Mouse (Mus musculus): ENCODE data around the gene Cacna1h.

Cacna1h gene

DNA sequence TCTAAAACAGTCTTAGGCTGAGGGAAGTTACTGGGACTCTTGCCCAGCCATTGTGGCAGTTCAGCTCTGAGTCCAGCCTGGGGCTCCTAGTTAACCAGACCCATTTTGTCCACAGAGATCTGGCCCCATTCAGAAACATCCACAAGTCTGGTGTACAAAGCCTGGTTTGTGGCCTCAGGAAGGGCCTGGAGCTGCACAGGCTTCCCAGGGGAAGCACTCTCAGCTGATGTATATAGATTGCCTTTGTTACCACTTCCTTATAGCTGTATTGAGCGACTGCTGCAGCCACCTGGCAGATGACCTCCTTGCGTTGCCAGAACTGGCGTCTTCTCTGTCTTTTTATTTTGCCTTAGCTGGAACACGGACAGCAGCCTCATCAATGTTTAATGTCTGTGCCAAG lies 11.5 kb upstream of the Cacna1h start:
- DNase-seq = no peak

GRCm38 (mm10) chr17:25442889-25443288 lies 9.3 kb upstream of the Cacna1h start:
- DNase-seq = no peak

- DNase-seq = no peak
Observed at GRCm38 (mm10) chr17:25441417-25441816, 7.8 kb upstream of the Cacna1h start.

GRCm38 (mm10) chr17:25433223-25433616 lies 363 bp downstream of the Cacna1h start:
- DNase-seq = no peak

DNA sequence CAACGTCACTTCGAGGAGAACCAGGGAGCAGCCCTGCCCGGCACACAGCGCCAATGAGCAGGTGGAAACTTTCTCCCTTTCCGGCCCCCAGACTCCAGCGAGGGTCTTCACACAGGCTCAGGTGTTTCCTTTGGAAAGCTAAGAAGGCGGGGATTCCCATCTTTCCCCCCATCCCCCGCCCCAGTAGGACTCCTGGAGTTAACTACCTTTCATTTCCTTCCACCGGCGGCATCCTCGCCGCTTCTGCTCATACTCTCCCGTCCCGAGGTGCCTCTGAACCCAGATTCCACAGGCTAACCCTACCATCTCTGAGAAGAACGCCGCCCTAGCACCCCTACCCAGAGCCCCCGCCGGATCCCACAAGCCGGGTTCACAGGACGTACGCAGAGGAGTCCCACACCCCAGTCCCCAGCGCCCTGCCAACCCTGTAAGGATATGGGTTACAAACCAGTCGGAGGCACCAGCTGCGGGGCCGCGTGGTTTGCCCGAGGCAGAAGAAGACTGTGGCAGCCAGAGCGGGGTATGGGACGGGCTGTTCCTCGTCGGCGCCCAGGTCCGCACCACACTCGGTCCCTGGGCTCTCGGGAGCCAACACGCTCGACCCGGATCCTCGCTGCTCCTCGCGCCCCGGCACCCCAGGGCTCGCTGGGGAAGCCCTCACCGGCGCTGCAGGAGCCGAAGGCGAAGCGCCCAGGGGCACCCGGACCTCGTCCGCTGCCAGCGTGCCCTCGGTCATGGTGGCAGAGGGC lies 976 bp downstream of the Cacna1h start:
- DNase-seq = peak; percentile 19

- no peak for DNase-seq
Observed at GRCm38 (mm10) chr17:25430534-25430933, 3.0 kb downstream of the Cacna1h start.

- DNase-seq = no peak
Observed at GRCm38 (mm10) chr17:25429886-25430285, 3.7 kb downstream of the Cacna1h start.

GRCm38 (mm10) chr17:25429240-25429639 lies 4.3 kb downstream of the Cacna1h start:
- DNase-seq = no peak

DNA sequence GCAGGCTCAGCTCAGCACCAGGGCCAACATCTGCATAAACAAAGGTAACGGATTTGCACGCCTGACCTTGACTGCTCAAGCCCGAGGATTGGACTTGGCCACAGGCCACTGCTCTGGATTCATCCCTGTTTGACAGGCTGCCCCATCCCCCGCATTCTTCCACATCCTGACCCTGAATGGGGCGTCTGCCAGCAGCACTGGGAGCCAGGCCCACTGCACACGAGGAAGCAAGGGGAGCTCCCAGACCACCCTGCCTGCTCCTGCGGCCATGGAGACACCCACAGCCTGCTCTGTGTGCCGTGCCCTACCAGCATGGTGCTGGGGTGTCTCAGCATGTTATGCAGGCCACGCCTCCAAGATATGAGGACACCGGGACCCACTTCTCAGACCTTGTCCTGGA lies 6.1 kb downstream of the Cacna1h start:
- peak; percentile 71 for DNase-seq

- DNase-seq = no peak
Observed at GRCm38 (mm10) chr17:25425996-25426395, 7.6 kb downstream of the Cacna1h start.

GRCm38 (mm10) chr17:25424526-25425080 lies 9.0 kb downstream of the Cacna1h start:
- no peak for DNase-seq

DNA sequence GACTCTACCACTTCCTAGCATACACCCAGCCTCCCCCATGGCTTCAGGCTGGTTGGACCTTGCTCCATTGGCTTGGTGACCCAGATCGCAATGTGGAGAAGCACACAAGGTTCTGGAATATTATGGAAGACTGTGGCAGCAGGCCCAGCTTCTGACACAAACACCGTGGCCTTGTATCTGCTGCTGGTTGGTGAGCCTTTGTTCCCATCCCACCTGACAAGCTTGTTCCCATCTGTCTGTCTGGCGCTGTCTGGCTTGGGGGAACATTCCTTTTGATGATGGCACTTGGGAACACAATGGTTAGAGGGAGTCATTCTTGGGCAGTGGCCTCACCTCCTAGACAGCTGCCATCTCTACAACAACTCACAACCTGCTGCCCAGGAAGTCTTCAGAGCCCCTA lies 12.6 kb downstream of the Cacna1h start:
- no peak for DNase-seq

DNA sequence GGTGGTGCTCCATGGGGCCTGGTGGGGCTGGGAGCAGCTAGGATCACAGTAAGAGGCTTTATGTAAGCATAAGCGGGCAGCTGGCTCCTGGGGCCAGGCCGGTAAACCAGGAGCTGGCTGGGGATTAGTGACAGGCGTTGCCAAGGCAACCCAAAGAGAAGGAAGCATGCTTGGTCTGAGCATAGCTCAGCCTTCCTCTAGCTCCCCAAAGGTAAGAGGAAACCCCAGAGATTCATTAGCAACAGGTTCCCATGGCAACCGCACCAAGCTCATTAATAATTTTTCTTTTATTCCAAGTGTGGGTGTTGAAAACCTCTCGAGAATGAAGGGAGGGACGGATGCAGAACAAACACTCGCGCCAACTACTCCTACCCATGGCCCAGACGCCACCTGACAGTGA lies 14.7 kb downstream of the Cacna1h start:
- DNase-seq = no peak

- DNase-seq = no peak
Observed at GRCm38 (mm10) chr17:25417990-25418389, 15.6 kb downstream of the Cacna1h start.

DNA sequence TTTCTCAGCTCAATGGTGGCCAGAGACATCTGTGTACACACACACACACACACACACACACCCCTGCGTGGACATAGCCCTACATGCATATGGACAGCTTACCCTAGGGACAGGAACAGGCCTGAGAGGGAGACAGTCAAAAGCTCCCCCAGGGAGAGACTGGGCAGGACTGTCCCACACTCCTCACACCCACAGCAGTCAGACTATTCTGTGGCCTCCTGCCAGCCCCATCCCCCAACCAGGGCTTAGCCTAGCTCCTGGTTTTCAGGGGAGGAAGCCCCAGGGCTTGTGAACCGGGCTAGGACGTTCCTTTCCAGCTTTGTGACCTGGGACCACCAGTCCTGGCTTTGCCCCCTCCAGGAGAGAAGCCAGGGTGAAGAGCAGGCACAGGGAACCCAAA lies 17.4 kb downstream of the Cacna1h start:
- DNase-seq = peak; percentile 50

GRCm38 (mm10) chr17:25415421-25415913 lies 18.1 kb downstream of the Cacna1h start:
- no peak for DNase-seq

GRCm38 (mm10) chr17:25414917-25415316 lies 18.7 kb downstream of the Cacna1h start:
- no peak for DNase-seq

DNA sequence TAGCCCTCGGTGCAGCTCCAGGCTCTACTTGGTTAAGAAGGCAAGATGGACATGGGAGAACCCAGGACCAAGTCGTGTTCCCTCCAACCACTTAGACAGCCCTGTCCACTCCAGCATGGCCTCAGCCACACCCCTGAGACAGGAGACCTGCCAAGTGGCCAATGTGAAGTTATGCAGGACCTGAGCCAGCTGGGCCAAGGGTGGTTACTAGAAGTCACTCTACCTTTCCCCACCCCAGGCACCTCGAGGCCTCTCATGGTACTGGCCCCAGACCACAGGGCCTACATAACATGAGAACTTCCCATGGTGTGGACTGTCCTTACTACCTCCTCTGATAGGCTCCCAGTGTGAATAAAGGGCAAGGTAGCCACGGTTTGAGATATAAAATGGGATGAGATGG lies 19.4 kb downstream of the Cacna1h start:
- no peak for DNase-seq

- DNase-seq = no peak
Observed at GRCm38 (mm10) chr17:25411251-25411650, 22.3 kb downstream of the Cacna1h start.

DNA sequence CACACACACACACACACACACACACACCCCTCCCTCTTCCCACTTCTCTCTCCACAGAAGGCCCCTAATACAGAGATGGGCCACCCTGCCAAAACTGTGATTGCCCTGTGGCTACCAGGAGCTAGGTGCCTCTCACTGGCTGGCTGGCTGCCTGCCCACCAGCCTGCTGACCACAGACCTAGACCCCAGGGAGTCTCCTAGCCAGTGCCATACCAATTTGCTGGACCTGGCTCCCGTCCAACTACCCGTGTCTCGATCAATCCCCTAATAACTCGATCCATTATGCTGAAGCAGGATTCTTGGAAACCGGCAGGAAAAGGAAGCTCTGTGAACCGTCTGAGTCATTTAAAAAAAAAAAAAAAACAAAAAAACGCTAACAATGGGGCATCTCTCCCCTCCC lies 22.8 kb downstream of the Cacna1h start:
- no peak for DNase-seq

DNA sequence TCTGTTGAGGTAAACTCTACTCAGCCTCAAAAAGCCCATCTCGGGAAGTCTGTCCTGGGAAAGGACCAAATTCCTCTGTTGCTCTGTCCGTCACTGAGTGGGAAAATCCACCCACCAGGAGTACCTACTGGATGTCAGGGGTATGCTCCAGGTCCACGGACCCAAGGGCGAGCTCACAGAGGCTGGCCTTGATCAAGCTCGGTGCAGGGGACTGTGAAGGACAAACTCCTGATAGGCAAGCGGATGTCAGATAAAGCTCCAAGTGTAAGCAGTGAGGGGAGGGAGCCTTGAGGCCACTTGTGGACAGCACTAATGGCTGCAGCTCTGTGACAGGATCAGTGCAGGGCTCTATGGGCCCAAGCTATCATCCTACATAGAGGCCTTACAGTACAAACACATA lies 23.4 kb downstream of the Cacna1h start:
- DNase-seq = no peak

DNA sequence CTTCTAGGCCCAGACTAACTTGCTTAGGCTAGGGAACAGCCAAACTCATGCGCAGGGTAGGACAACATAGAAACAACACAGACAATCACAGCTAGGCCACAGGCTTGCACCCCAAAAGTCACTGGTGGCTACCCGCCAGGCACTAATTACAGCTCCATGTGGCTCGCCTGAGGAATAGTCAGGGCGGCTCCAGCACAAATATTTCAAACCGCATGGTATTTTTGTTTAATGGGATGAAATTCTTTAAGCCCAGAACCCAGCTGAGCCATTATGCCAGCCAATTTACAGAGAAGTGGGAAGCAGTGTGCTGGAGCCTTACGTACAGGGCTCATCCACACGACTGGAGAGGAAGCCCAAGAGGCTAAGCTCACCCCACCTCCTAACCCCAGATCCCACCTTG lies 24.0 kb downstream of the Cacna1h start:
- DNase-seq = no peak

DNA sequence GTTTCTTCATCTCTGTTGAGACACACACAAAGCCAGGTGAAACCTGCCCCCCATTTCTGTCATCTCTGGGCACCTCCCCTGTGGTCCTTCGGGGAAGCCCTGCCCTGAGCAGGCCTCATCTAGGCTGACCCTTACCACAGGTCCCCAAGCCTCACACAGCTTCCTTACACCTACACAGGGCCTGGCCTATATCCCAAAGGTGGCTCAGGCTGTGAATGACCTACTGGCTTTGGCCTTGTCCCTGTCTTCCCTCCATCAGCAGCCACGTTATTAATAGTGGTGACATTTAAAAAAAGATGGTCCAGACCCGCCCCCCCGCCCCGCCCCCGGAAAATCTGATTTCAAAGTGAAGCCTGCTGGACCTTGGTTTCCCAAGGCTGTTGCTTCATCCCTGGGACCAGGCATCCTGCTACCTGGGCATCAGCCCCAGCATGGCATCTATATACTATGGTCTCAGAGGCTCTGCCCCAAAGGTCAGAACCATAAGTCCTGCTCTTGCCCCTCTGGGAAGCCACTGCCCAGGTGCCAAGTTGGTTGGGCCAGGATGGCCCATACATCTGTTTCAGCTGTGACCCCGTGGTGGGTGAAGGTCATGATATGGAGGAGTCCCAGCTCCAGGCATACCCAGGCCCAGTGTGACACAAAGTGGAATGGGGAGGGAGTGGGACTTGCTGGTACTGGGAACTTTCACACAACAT lies 25.1 kb downstream of the Cacna1h start:
- DNase-seq = no peak

DNA sequence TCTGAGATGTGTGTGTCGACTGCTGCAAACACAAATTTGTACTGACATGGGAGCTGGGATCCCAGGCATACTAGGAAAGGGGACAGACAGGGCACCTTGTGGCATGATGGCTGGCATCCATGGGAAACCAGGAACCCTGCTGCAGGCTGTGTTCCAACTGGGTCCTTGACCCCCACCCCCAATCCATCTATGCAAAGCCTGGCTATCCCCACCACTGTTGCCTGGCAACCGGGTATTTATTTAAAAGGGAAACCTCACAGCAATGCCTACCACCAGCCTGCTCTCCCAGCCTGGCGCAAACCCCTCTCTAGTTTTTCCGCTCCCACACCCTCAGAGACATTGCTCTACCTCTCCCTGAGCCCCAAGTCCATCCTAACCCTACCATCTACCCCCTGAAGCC lies 26.2 kb downstream of the Cacna1h start:
- DNase-seq = no peak
